Mouse (Mus musculus) liver, embryonic 11.5 days (tissue): ENCODE measurements around the gene Cxcl17. TPM values are rescaled to one million over a fixed set of nuclear protein-coding genes. Genes with fewer than 3 reads are reported as not detected.
A peak's percentile ranks its signal among the peaks of the same experiment; 100 is the strongest.
"Not testable (repeated sequence)": the region's sequence is repeated elsewhere in the genome, so short reads cannot be mapped to it uniquely, and the experiment has no call there.

Experiments used
- ATAC-seq: fragments of 200-750 bp; cut with Nextera tagmentation; replicated peaks from 2 replicates; pipeline ENCODE4 v1.8.0; 2017; ENCODE audit warnings: moderate number of reproducible peaks, mild to moderate bottlenecking, moderate TSS enrichment, moderate library complexity; ENCODE audit not compliant: low FRiP score
- DNase-seq: peaks from one replicate; pipeline ENCODE4 v3.0.0-alpha.2; 2017; ENCODE audit warnings: low spot score
- H3K27ac ChIP-seq: fragments of 300-500 bp; sonication (generic); 2 replicates; pipeline ENCODE4 v1.5.1; 2014; ENCODE audit warnings: mild to moderate bottlenecking, low read depth, low read length, control low read depth
- H3K27me3 ChIP-seq: fragments of 300-500 bp; sonication (generic); replicated peaks from 2 replicates; pipeline ENCODE4 v1.6.1; 2014; ENCODE audit warnings: low read length, mixed read lengths; ENCODE audit not compliant: control insufficient read depth, insufficient read depth
- H3K36me3 ChIP-seq: fragments of 300-500 bp; sonication (generic); 2 replicates; pipeline ENCODE4 v1.6.1; 2014; ENCODE audit warnings: mild to moderate bottlenecking, low read length, moderate library complexity, mixed read lengths; ENCODE audit not compliant: control insufficient read depth, insufficient read depth
- H3K4me1 ChIP-seq: fragments of 300-500 bp; sonication (generic); replicated peaks from 2 replicates; pipeline ENCODE4 v1.6.1; 2014; ENCODE audit warnings: low read length, mixed read lengths; ENCODE audit not compliant: control insufficient read depth, insufficient read depth
- H3K4me2 ChIP-seq: fragments of 300-500 bp; sonication (generic); 2 replicates; pipeline ENCODE4 v1.6.1; 2014; ENCODE audit warnings: mild to moderate bottlenecking, control low read depth, moderate library complexity
- H3K4me3 ChIP-seq: fragments of 300-500 bp; sonication (generic); 2 replicates; pipeline ENCODE4 v1.5.1; 2014; ENCODE audit warnings: low read depth, low read length, control low read depth
- H3K9ac ChIP-seq: fragments of 300-500 bp; sonication (generic); 2 replicates; pipeline ENCODE4 v1.6.1; 2014; ENCODE audit warnings: low read depth, low read length, control low read depth
- H3K9me3 ChIP-seq: fragments of 300-500 bp; sonication (generic); 2 replicates; pipeline ENCODE4 v1.6.1; 2016; ENCODE audit warnings: low read length, inconsistent platforms, mixed read lengths; ENCODE audit not compliant: control insufficient read depth
- WGBS: fragments of 180-500 bp; shearing (Covaris S2); extraction: QIAGEN DNeasy Blood & Tissue Kit; methylation state at CpG from one replicate; pipeline ENCODE4 v1.1.7; 2014; 5-methylcytosine and 5-hydroxymethylcytosine counted together
- polyA plus RNA-seq: library from polyadenylated mRNA; unstranded; fragments of >200 nt; fragmentation: Nextera tagmentation; extraction: Ambion mirVana; gene quantifications from 2 replicates; pipeline ENCODE4 v1.2.1, GENCODE M21; 2014

The Cxcl17 gene
- polyA plus RNA-seq, 1 experiment from 2014 or later = 0.38 TPM

DNA sequence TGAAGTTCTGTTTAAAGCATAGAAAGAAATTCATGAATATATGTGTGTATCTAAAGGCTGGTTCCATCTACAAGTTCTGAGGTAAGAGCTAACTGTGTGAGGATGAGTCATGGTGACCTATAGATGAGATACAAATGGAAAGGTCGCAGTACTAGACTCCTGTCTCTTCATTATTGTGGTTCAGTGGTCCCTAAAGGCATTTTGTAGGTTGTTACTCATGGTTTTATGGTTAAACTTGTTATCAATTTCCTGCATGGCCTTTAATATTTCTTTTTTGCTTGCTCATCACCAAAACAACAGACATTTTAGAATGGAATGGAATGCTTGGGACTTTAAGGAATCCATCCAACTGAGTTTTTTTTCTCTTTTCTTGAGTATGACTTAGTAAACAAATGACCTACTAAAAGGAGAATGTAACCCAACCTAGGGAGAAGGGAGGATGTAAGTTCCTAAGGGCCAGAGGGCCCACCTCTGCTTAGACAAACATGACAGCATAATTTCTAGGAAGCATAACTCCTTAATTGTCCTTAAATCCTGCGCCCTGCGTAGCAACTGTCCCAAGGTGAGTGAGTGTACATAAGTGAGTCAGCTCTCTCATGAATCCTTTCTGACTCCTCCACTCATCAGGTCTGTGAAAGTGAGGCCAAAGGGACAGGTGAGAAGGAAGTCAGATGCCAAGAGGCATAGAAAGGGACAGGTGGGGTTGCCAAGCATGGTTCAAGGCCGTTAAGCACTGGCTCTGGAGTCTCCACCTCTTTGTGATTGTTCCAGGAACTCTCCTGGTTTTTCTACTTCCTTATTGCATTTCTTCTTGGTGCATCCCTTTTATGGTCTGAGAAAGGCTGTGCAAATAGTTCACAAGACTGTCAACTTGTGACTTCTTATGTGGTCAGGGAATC lies 17.4 kb upstream of the Cxcl17 start:
- no peaks in the 10 kb centered on the region for H3K9me3 ChIP-seq

DNA sequence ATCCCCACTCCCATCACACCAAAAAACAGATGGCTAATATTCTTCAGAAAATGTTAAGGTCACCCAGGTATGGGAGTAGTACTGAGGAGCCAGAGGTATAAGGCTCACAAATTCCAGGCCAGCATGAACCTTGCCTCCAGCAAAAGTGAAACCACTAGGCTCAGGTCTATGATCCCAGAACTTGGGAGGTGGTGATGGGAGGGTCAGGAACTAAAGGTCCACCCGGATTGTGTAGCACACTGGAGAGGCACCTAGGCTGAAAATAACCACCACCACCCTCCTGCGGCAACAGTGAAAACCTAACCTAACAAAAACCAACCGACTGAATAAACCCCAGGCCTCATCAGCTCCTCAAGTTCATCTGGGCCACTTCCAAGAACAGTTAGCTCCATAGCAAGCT lies 15.6 kb upstream of the Cxcl17 start:
- Histone ChIP-seq H3K4me2 (no peak overlapping the region), H3K36me3 (no peaks in the 10 kb centered on the region), H3K4me1 (no peaks in the 10 kb centered on the region), H3K9me3 (no peaks in the 10 kb centered on the region), H3K4me3 (no peak overlapping the region), H3K9ac (no peak overlapping the region), H3K27ac (no peak overlapping the region), H3K27me3 (no peaks in the 10 kb centered on the region)
- DNase-seq (no peak), ATAC-seq (no peak)
- 85% methylated on average over 3 of the region's 3 CpGs for WGBS

More for the DNA sequence above, 17.4 kb upstream of the Cxcl17 start:
- no peaks in the 10 kb centered on the region for H3K36me3 ChIP-seq
- no peak overlapping the region for H3K9ac ChIP-seq
- no peaks in the 10 kb centered on the region for H3K27me3 ChIP-seq
- 83% methylated on average over 4 of the region's 4 CpGs for WGBS
- no peak for ATAC-seq
- no peak overlapping the region for H3K4me2 ChIP-seq
- H3K4me3 ChIP-seq = no peak overlapping the region
- no peaks in the 10 kb centered on the region for H3K4me1 ChIP-seq
- no peak for DNase-seq
- no peak overlapping the region for H3K27ac ChIP-seq

DNA sequence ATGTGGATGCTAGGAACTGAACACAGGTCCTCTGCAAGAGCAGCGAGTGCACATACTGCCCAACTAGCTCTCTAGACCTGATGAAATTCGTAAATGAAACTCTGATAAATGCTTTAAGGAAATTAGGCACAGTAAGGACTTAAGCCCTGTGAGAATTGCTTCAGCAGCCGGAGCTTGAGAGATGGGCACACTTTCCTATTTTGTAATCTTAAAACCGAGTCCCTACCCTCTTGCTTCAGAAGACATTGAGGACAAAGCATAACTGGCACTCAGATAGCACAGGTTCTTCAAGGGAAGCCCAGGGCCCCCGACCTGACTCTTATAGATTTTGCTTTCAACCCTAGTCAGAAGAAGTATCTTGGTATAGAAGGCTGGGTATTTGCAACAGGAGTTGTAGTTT lies 14.5 kb upstream of the Cxcl17 start:
- Histone ChIP-seq H3K27me3 (peaks cover 7% of the 10 kb centered on the region), H3K9ac (no peak overlapping the region), H3K27ac (no peak overlapping the region), H3K4me2 (no peak overlapping the region), H3K4me1 (no peaks in the 10 kb centered on the region), H3K36me3 (no peaks in the 10 kb centered on the region), H3K9me3 (no peaks in the 10 kb centered on the region), H3K4me3 (no peak overlapping the region)
- 67% methylated on average over 5 of the region's 5 CpGs for WGBS
- ATAC-seq = no peak
- no peak for DNase-seq

DNA sequence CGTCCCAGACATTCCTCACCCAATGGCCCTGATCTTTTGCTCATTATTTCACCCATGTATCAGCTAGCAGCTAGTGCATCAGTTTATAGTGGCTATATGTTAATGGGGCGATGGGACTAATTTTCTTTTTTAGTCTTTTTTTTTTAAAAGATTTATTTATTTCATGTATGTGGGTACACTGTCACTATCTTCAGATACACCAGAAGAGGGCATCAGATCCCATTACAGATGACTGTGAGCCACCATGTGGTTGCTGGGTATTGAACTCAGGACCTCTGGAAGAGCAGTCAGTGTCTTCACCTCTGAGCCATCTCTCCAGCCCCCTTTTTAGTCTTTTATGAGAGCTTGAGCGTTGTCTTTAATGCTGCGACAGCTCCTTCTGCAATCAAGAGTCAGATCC lies 13.7 kb upstream of the Cxcl17 start:
- 80% methylated on average over 4 of the region's 4 CpGs for WGBS
- not testable (repeated sequence) for H3K9me3 ChIP-seq, DNase-seq, H3K4me2 ChIP-seq, H3K4me3 ChIP-seq, H3K4me1 ChIP-seq, H3K27ac ChIP-seq, ATAC-seq, H3K36me3 ChIP-seq, H3K9ac ChIP-seq
- peaks cover 11% of the 10 kb centered on the region for H3K27me3 ChIP-seq

DNA sequence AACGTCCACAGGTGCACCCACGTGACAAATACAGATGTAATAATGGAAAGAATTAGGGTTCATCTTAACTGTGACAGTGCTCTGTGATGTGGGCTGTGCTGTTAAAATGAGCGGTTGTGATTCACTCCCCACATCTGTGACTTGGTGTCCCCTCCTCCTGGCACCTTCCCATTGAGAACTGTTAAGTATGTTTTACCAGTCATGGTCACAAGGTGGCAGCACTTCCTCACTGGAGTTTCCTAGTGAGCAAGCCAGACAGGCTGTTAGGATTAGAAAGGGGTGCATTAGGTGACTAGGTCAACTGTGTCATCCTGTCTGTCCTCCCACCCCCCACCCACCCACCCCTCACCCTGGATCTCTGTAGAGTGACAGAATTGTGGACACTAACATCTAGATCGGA lies 11.7 kb upstream of the Cxcl17 start:
- DNase-seq (peak; percentile 67), ATAC-seq (no peak; the same call in 1 of the 2 replicates)
- Histone ChIP-seq H3K36me3 (no peaks in the 10 kb centered on the region), H3K9ac (no peak overlapping the region), H3K4me3 (no peak overlapping the region), H3K4me1 (no peaks in the 10 kb centered on the region), H3K27ac (no peak overlapping the region), H3K9me3 (no peaks in the 10 kb centered on the region), H3K27me3 (peaks cover 11% of the 10 kb centered on the region), H3K4me2 (no peak overlapping the region)
- WGBS = 34% methylated on average over 4 of the region's 4 CpGs

DNA sequence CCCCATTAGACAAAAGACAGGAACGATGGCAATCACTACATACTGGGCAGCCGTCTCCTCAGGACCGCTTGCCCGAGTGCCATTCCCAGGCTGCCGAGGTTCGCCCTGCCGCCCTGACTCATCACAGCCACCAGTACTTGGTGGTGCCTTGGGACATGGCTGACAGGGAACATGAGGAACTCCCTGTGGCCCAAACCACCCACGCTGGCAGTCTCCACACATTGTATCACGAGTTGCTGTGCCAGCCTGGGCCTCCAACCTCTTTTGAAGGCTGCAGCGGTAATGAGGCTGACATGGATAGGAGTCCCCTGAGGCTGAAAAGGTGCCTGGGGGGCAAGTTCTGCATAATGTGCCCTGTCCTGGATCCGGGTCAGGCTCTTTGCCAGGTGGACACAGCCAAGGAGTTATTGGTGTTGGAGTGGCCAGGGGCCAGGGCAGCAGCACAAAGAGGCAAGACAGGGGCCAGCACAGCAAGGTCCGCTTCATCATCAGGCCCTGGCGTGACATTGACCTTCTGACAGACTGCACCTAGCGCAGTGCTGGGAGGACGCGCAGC lies 9.7 kb upstream of the Cxcl17 start:
- DNase-seq (no peak), ATAC-seq (no peak)
- no peaks in the 10 kb centered on the region for H3K36me3 ChIP-seq
- H3K4me3 ChIP-seq = no peak overlapping the region
- no peaks in the 10 kb centered on the region for H3K4me1 ChIP-seq
- H3K27me3 ChIP-seq = peaks cover 11% of the 10 kb centered on the region
- no peak overlapping the region for H3K27ac ChIP-seq
- H3K9me3 ChIP-seq = no peaks in the 10 kb centered on the region
- no peak overlapping the region for H3K9ac ChIP-seq
- H3K4me2 ChIP-seq = no peak overlapping the region
- 70% methylated on average over 16 of the region's 16 CpGs for WGBS

DNA sequence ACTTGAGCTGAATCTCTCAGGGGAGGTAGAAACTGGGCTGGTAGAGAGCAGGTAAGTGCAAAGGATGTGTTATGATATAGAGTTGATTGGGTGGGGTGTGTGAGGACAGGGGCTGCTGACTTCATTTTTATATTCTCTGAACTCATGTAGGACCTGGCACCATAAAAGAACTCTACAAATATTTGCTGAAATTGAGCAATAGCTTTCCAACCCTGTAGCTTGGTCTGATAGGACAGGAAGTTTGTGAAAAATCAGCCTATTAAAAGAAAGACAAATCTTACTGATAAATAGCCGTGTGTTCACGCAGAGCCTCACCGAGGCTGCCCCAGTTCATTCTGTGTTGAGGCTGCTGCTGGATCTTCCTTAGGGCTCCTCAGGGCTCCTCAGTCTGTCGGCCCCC lies 7.3 kb upstream of the Cxcl17 start:
- Histone ChIP-seq H3K9me3 (no peaks in the 10 kb centered on the region), H3K36me3 (no peaks in the 10 kb centered on the region), H3K4me2 (no peak overlapping the region), H3K27ac (no peak overlapping the region), H3K9ac (no peak overlapping the region), H3K4me1 (no peaks in the 10 kb centered on the region), H3K27me3 (peaks cover 11% of the 10 kb centered on the region), H3K4me3 (no peak overlapping the region)
- no peak for DNase-seq
- ATAC-seq = no peak
- WGBS = 71% methylated on average over 4 of the region's 4 CpGs

DNA sequence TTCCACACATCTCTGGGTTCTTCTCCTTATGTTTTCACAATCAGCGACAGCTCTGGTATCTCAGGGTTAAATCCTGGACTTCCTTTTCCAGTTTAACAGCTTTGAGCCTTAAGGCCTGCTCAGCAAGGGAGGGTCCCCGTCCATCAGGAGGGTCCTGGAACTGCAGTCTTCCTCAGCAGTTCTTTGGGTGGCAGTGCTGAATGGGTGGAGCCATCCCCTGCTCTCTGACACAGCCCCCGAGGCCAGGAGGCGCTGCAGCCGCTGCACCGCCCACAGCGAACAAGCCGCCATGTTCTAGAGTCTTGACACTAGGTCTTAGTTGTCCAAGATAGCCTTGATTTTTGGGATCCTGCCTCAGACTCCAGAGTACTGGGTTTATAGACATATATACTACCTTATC lies 6.8 kb upstream of the Cxcl17 start:
- DNase-seq = no peak
- Histone ChIP-seq H3K4me3 (no peak overlapping the region), H3K9me3 (no peaks in the 10 kb centered on the region), H3K36me3 (no peaks in the 10 kb centered on the region), H3K27me3 (peaks cover 11% of the 10 kb centered on the region), H3K4me2 (no peak overlapping the region), H3K27ac (no peak overlapping the region), H3K4me1 (no peaks in the 10 kb centered on the region), H3K9ac (no peak overlapping the region)
- no peak for ATAC-seq
- 73% methylated on average over 8 of the region's 8 CpGs for WGBS

DNA sequence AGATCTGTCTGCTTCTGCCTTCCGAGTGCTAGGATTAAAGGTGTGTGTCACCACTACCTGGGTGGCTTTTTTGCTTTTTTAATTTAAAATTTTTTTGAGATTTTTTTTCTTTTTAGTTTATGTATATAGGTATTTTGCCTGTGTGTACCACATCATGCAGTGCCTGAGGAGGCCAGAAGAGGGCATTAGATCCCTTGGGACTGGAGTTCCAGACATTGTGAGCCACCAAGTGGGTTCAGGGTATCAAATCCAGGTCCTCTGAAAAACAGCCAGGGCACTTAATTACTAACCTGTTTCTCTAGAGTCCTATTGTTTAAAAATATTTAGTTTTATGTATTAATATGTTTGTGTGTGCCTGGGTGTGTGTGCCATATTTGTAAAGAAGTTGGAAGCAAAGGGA lies 4.9 kb upstream of the Cxcl17 start:
- no peak overlapping the region for H3K27ac ChIP-seq
- no peak for ATAC-seq
- no peak for DNase-seq
- H3K4me3 ChIP-seq = no peak overlapping the region
- H3K36me3 ChIP-seq = no peaks in the 10 kb centered on the region
- no peak overlapping the region for H3K4me2 ChIP-seq
- H3K9me3 ChIP-seq = no peaks in the 10 kb centered on the region
- peaks cover 5% of the 10 kb centered on the region for H3K27me3 ChIP-seq
- WGBS = 55% methylated on average over 1 of the region's 1 CpGs
- no peaks in the 10 kb centered on the region for H3K4me1 ChIP-seq
- H3K9ac ChIP-seq = no peak overlapping the region
